Mouse (Mus musculus) embryonic facial prominence, embryonic 12.5 days (tissue): ENCODE results near the gene Ppil2. TPM values are rescaled to one million over a fixed set of nuclear protein-coding genes. Genes with fewer than 3 reads are reported as not detected.

ENCODE experiments used
- ATAC-seq: fragments of 200-750 bp; cut with Nextera tagmentation; 2 replicates; pipeline ENCODE4 v1.8.0; 2017; ENCODE audit not compliant: insufficient number of reproducible peaks, insufficient read depth, low FRiP score, low TSS enrichment
- H3K27ac ChIP-seq: fragments of 300-500 bp; sonication (generic); 2 replicates; pipeline ENCODE4 v1.5.1; 2016; ENCODE audit warnings: mild to moderate bottlenecking
- H3K27me3 ChIP-seq: fragments of 300-500 bp; sonication (generic); 2 replicates; pipeline ENCODE4 v1.6.1; 2016; ENCODE audit warnings: mild to moderate bottlenecking, moderate library complexity
- H3K36me3 ChIP-seq: fragments of 300-500 bp; sonication (generic); 2 replicates; pipeline ENCODE4 v1.6.1; 2016; ENCODE audit warnings: mild to moderate bottlenecking
- H3K4me1 ChIP-seq: fragments of 300-500 bp; sonication (generic); 2 replicates; pipeline ENCODE4 v1.6.1; 2016
- H3K4me2 ChIP-seq: fragments of 300-500 bp; sonication (generic); replicated peaks from 2 replicates; pipeline ENCODE4 v1.6.1; 2016; ENCODE audit warnings: mild to moderate bottlenecking, moderate library complexity
- H3K4me3 ChIP-seq: fragments of 300-500 bp; sonication (generic); 2 replicates; pipeline ENCODE4 v1.5.1; 2016; ENCODE audit warnings: mild to moderate bottlenecking
- H3K9ac ChIP-seq: fragments of 300-500 bp; sonication (generic); 2 replicates; pipeline ENCODE4 v1.6.1; 2016; ENCODE audit warnings: mild to moderate bottlenecking, moderate library complexity
- H3K9me3 ChIP-seq: fragments of 300-500 bp; sonication (generic); 2 replicates; pipeline ENCODE4 v1.6.1; 2016; ENCODE audit warnings: mild to moderate bottlenecking, moderate library complexity
- WGBS: fragments of 180-500 bp; shearing (Covaris S2); methylation state at CpG from one replicate; pipeline ENCODE4 v1.1.7; 2016; 5-methylcytosine and 5-hydroxymethylcytosine counted together
- polyA plus RNA-seq: library from polyadenylated mRNA; unstranded; fragments of >200 nt; fragmentation: Nextera tagmentation; extraction: Ambion mirVana; gene quantifications from 2 replicates; pipeline ENCODE4 v1.2.1, GENCODE M21; 2016

The Ppil2 gene
- polyA plus RNA-seq, 1 experiment from 2014 or later: 150 TPM

DNA sequence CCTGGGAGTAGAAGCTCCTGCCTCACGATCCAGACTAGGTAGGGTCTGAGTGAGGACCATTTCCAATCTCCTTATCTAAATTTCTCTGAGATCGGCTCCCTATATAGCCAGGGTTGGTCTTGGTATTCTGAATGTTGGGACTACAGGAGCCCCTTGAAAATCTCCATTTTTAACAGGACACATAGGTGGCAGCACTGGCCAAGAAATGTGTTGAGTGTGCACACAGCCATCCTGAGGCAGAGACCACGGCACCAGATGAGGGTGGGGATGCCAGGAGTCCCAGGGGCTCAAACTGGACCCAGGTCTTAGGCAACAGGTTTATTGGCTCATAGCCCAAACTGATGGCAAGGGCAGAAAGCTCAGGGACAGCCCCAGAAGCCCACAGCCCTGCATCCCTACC, 22.7 kb downstream of the Ppil2 start:
- no peak for ATAC-seq
- H3K27me3 ChIP-seq: no peaks in the 10 kb centered on the region
- no peaks in the 10 kb centered on the region for H3K9me3 ChIP-seq
- H3K4me2 ChIP-seq: no peak overlapping the region
- H3K36me3 ChIP-seq: peaks cover 97% of the 10 kb centered on the region
- no peak overlapping the region for H3K4me3 ChIP-seq
- no peaks in the 10 kb centered on the region for H3K4me1 ChIP-seq
- H3K9ac ChIP-seq: no peak overlapping the region
- 80% methylated on average over 3 of the region's 3 CpGs for WGBS
- no peak overlapping the region for H3K27ac ChIP-seq

DNA sequence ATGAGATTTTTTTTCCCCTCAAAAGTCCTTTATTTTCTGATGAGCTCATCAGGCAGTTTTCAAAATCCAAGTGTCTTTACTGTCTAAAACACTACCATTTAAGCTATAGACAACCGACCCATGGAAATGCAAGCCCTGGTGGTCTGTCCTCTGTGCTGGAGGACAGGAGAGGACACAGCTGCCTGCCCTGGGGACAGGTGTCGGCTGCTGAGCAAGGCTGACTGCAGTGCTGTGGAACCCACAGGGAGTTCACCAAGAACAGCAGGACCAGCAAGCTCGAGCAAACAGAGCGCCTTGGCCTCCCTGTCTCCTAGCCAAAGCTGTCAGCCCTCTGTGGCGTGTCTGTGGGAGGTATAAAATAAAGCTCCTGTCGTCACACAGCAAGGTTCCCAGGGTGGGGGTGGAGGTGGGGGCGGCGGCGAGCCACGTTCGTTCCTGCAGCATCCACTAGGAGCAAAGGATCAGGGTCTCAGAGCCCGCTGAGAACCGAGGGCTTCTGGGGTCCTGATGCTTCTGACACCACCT, 24.3 kb downstream of the Ppil2 start:
- Histone ChIP-seq H3K36me3 (peaks cover 99% of the 10 kb centered on the region), H3K4me3 (no peak overlapping the region), H3K4me2 (no peak overlapping the region), H3K4me1 (no peaks in the 10 kb centered on the region), H3K27ac (no peak overlapping the region), H3K27me3 (no peaks in the 10 kb centered on the region), H3K9ac (no peak overlapping the region), H3K9me3 (no peaks in the 10 kb centered on the region)
- ATAC-seq: no peak
- WGBS: 79% methylated on average over 13 of the region's 13 CpGs

DNA sequence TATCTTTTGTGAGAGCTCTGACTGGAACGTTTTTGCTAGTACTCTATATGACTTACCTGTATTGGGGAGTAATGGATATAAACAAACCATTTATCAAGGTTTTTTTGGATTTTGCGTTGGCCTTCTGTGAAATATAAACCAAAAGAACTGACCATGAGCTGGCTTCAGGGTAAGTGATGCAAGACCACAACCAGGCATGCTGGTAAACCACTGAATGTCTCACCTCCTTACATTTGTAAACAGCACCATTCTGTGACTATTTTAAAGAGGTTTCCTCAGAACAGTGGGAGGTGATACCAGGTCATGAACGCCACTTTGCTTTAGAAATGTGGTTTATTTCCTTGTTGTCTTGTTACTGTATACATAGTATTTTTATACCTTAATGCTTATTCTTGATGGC, 24.8 kb downstream of the Ppil2 start:
- Histone ChIP-seq H3K27ac (no peak overlapping the region), H3K27me3 (no peaks in the 10 kb centered on the region), H3K4me1 (no peaks in the 10 kb centered on the region), H3K9ac (no peak overlapping the region), H3K4me3 (no peak overlapping the region), H3K4me2 (no peak overlapping the region), H3K9me3 (no peaks in the 10 kb centered on the region), H3K36me3 (peaks cover 94% of the 10 kb centered on the region)
- 87% methylated on average over 3 of the region's 3 CpGs for WGBS
- no peak for ATAC-seq

DNA sequence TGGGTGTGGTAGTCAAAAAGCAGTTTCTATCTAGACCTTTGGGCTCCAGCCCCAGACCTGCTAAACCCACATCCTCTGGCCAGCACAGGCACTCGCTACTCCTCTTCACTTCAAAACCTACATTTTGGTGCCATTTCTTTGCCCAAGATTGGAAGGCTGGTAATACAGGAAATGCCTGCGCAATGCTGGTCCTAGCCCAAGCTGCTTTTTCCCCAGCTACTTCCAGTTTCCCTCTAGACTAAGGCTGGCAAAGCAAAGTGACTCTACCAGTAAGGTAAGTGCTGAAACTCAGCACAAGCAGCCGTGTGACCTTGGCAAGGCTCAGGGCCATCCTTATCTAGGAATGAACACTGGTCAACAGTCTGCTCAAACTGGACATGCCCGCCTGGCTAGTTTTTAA, 25.4 kb downstream of the Ppil2 start:
- Histone ChIP-seq H3K9me3 (no peaks in the 10 kb centered on the region), H3K4me3 (no peak overlapping the region), H3K4me2 (no peak overlapping the region), H3K27ac (no peak overlapping the region), H3K9ac (no peak overlapping the region), H3K27me3 (no peaks in the 10 kb centered on the region), H3K36me3 (peaks cover 92% of the 10 kb centered on the region), H3K4me1 (no peaks in the 10 kb centered on the region)
- WGBS: 88% methylated on average over 4 of the region's 4 CpGs
- no peak for ATAC-seq

DNA sequence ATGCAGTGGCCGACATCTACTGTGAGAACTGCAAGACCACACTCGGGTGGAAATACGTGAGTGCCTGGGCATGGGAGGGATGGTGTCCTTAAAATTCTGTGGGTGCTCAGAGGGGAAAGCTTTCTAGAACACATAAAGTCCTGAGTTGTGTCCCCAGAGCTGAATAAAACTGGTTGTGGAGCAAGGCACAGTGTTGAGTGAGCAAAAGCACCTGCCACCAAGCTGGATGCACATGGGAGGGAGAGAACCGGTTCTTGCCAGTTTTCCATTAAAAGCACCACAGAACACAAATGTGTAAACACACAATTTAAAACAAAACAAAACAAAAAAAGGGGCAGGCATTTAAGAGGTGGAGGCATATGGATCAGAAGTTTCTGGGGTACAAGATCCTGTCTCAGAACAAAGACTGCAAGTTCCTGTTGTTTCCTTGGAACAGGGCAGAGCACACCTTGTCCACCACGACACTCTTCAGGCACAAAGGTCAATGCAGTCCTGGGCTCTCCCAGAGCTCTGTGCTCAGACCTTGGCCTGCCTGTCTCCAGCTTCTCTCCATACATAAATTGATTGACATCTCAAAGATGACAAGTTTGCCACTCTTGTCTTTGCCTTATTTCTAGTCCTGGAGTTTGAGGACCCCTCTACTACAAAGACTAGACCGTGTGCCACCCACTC, 28.8 kb downstream of the Ppil2 start:
- Histone ChIP-seq H3K4me2 (no peak overlapping the region), H3K4me1 (no peaks in the 10 kb centered on the region), H3K27me3 (no peaks in the 10 kb centered on the region), H3K9ac (no peak overlapping the region), H3K4me3 (no peak overlapping the region), H3K36me3 (peaks cover 81% of the 10 kb centered on the region), H3K27ac (no peak overlapping the region), H3K9me3 (no peaks in the 10 kb centered on the region)
- WGBS: 90% methylated on average over 6 of the region's 6 CpGs
- ATAC-seq: no peak

DNA sequence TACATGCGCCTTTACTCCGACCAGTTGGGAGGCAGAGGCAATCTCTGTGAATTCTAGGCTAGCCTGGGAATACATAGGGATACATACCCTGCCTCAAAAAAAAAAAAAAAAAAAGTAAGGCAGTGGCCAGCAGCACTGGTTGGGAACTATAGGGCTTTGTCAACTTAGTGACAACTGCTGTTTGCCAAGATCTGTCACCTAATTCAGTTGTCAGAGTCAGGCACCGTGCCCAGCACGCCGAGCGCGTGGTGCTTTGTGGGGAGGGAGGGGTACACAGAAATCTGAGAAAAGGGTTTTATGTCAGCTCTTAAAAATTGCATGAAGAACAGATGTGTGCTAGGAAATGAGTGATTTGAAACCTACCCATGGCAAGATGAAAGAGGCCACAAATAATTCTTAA, 33.0 kb downstream of the Ppil2 start:
- Histone ChIP-seq H3K4me2 (no peak overlapping the region), H3K9ac (no peak overlapping the region), H3K9me3 (no peaks in the 10 kb centered on the region; the same call in 1 of the 2 replicates), H3K27ac (no peak overlapping the region), H3K36me3 (peaks cover 64% of the 10 kb centered on the region), H3K4me3 (no peak overlapping the region), H3K4me1 (no peaks in the 10 kb centered on the region), H3K27me3 (no peaks in the 10 kb centered on the region)
- 89% methylated on average over 7 of the region's 7 CpGs for WGBS
- no peak for ATAC-seq

DNA sequence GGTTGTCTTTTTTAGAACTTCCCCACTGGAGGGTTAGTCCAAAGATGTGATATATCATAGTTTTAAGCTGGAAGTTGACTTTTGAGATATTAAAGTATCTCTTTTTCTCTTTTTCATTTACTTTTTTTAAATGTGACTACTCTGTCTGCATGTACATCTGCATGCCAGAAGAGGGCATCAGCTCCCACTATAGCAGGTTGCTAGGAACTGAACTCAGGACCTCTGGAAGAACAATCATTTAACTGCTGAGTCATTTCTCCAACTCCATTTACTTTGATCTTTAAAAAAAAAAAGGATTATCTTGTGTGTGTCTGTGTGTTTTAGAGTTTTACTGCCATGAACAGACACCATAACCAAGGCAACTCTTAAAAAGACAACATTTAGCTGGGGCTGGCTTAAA, 34.2 kb downstream of the Ppil2 start:
- no peak for ATAC-seq
- no peaks in the 10 kb centered on the region; the same call in 1 of the 2 replicates for H3K9me3 ChIP-seq
- H3K9ac ChIP-seq: no peak overlapping the region
- H3K4me2 ChIP-seq: no peak overlapping the region
- H3K4me1 ChIP-seq: 0 out of 2 replicates have a peak, but pooled peaks cover under 1% of the 10 kb centered on the region
- H3K36me3 ChIP-seq: peaks cover 52% of the 10 kb centered on the region
- H3K27me3 ChIP-seq: no peaks in the 10 kb centered on the region
- no peak overlapping the region for H3K4me3 ChIP-seq
- no peak overlapping the region for H3K27ac ChIP-seq

DNA sequence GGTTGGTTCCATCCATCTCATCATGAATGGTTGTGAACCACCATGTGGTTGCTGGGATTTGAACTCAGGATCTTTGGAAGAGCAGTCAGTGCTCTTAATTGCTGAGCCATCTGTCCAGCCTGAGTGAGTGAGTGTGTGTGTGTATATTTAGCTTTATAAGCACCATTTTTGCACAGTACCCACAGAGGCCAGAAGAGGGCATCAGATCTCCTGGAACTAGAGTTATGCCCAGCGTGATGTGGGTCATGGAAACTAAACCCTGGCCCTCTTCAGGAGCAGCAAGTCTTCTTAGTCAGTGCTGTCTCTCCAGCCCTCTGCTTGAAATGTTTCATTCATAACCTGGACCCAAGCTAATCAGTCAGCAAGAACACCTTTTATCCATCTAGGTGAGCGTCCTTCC, 34.8 kb downstream of the Ppil2 start:
- H3K27me3 ChIP-seq: no peaks in the 10 kb centered on the region
- WGBS: 87% methylated on average over 2 of the region's 2 CpGs
- H3K9me3 ChIP-seq: no peaks in the 10 kb centered on the region; the same call in 1 of the 2 replicates
- H3K4me1 ChIP-seq: peaks cover 4% of the 10 kb centered on the region; the same call in 1 of the 2 replicates
- H3K27ac ChIP-seq: no peak overlapping the region
- H3K4me3 ChIP-seq: no peak overlapping the region
- no peak for ATAC-seq
- H3K36me3 ChIP-seq: peaks cover 51% of the 10 kb centered on the region
- H3K4me2 ChIP-seq: no peak overlapping the region
- no peak overlapping the region for H3K9ac ChIP-seq

DNA sequence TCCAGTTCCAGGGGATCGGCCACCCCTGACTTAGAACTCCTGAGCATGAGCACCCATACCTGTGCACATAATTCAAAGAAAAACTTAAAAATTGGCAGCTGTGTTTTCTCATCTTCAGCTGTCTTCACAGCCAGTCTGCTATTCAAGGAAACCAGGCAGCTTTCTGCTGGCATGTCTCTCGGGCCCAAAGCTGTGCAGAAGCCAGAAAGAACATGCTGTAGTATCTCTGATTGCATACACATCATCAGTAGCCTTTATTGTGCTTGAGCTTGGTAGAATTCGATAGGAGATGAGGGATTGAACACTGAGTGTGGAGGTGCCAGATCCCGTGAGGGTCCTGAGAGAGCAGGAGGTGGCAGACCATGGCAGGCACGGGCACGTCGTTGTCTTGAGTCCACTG, 38.1 kb downstream of the Ppil2 start:
- Histone ChIP-seq H3K27ac (no peak overlapping the region), H3K9me3 (no peaks in the 10 kb centered on the region; the same call in 1 of the 2 replicates), H3K4me2 (no peak overlapping the region), H3K9ac (no peak overlapping the region), H3K36me3 (peaks cover 30% of the 10 kb centered on the region), H3K4me3 (no peak overlapping the region), H3K4me1 (peaks cover 10% of the 10 kb centered on the region), H3K27me3 (no peaks in the 10 kb centered on the region)
- no peak for ATAC-seq
- WGBS: 93% methylated on average over 7 of the region's 7 CpGs

DNA sequence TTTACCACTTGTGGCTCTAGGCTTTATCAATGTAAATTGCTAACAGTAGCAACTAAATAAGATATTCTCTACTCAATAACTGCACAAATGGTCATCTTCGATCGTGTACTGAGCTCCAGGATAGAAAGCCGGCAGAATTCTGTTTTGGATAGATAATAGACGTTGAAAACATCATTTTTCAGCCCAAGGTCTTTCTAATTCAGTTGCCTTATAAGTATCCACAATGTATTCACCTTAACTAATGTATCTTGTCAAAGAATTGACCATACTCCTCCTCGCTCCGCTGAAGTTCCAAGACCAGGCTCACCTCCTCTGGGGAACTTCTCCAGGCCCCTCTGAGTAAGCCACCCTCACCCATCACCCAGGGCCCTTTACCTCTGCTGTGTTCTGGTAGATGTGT, 40.3 kb downstream of the Ppil2 start:
- peaks cover 13% of the 10 kb centered on the region for H3K36me3 ChIP-seq
- H3K9ac ChIP-seq: peak overlapping the region; percentile 81
- H3K27me3 ChIP-seq: no peaks in the 10 kb centered on the region
- no peak for ATAC-seq
- no peak overlapping the region for H3K27ac ChIP-seq
- H3K4me1 ChIP-seq: peaks cover 10% of the 10 kb centered on the region
- 44% methylated on average over 6 of the region's 6 CpGs for WGBS
- H3K4me3 ChIP-seq: peak overlapping the region; percentile 73
- peak overlapping the region; percentile 68 for H3K4me2 ChIP-seq
- no peaks in the 10 kb centered on the region; the same call in 1 of the 2 replicates for H3K9me3 ChIP-seq

DNA sequence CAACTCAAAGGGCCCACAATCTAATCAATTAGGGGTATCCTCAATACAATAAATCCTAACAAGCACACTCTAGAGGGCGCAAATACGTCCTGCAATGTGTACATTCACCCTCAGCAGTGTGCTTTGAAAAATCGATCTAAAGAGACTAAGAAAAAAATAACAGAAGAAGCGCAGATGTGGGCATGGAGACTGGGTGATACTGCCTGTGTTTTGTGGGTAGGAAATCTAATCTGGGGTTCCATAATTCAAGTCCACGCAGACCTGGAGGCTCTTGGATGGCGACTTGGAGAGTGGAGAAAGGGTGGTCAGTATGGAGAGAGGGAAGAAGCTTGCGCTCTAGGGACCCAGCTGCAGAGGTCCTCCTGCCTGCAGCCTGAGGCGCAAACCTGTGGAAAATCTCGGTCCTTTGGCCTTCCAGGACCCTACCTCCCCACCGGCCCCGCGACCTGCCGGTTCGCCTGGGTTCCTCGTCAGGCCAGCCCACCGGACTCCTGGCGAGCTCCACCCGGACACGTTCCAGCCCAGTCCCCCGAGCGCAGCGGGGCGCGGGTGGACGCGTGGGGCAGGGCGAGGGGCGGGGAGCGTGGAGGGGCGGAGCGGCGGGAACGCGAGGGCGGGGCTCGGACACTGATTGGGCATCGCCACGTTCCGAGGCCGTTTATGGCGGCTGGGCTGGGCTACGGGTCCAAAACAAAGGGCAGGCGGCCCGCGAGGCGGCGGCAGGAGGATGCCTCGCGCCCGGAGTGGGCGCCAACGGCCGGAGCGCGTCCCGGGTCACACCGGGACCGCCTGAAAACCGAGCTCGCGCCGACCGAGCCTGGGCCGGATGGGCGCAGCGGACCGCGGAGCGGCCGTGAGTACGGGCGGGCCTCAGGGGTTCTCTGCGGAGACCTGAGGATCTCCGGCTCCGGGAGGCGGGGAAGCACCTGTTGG, 41.3 kb downstream of the Ppil2 start, which contains the start of gene Ypel1:
Gene Ypel1, plus strand, starts transcription at position 186 of the 933 bp plus-strand sequence.
- H3K4me3 ChIP-seq: peak within 1 kb of the TSS; percentile 73
- peak within 1 kb of the TSS; percentile 68 for H3K4me2 ChIP-seq
- no peaks in the 10 kb centered on the region for H3K27me3 ChIP-seq
- peak within 1 kb of the TSS; percentile 85 for H3K27ac ChIP-seq
- H3K36me3 ChIP-seq: peaks cover 4% of the 10 kb centered on the region
- H3K9ac ChIP-seq: peak within 1 kb of the TSS; percentile 81
- peak; percentile 94 for ATAC-seq
- peaks cover 10% of the 10 kb centered on the region for H3K4me1 ChIP-seq
- no peaks in the 10 kb centered on the region for H3K9me3 ChIP-seq
- WGBS: under 1% methylated on average over 76 of the region's 76 CpGs
